14 mouse cellular contexts compared by ENCODE assay signal in genomic region chr2:115119429-115120205, GRCm38 (mm10).
DNase-seq lines count a peak whose midpoint lies in the region; ATAC-seq and TF ChIP-seq lines count a peak whose summit lies in the region.
"Had no signal": no experiment of that assay in that cellular context is flagged by ENCODE, and none has a peak within 500 bp of the region (broad histone marks: within the 10 kb centered on the region; RNA-seq: fewer than 3 reads in every experiment).

No protein-coding gene starts in this region.

- no peak overlapping the region for H3K4me3 ChIP-seq in hindbrain, postnatal 0 days (ENCODE audit: low read length)
- H3K4me3 ChIP-seq: layer of hippocampus, adult 2 months; neural tube, embryonic 13.5 days had no signal

- intact Hi-C loops in heart, postnatal 36 days (cut with DNase I), result no loop called here
- intact Hi-C loops in heart, postnatal 10 days (cut with DNase I), result no loop called here

- no peak overlapping the region for H3K9ac ChIP-seq in hindbrain, postnatal 0 days (replicated peaks; ENCODE audit: low read length)
- H3K9ac ChIP-seq: neural tube, embryonic 13.5 days had no signal

- H3K36me3 ChIP-seq in hindbrain, postnatal 0 days (ENCODE audit: insufficient read depth, low read length), result no peaks in the 10 kb centered on the region
- H3K36me3 ChIP-seq: neural tube, embryonic 13.5 days had no signal

- no peak for DNase-seq in frontal cortex, postnatal 10 days (ENCODE audit: low spot score in 2 of 2)
- DNase-seq in ZHBTc4 (ENCODE audit: low read depth, low spot score), result peak; percentile 2
- DNase-seq in hindbrain, postnatal 0 days (ENCODE audit: low spot score), result peak; percentile 5
- peak; percentile 57 to 65 for DNase-seq in lung, postnatal 4 days
- no peak for DNase-seq in urinary bladder, postnatal 4 days (ENCODE audit: low spot score in 2 of 2)
- no peak for DNase-seq in heart, postnatal 36 days
- no peak for DNase-seq in heart, postnatal 10 days
- DNase-seq: B cell, adult 2 months; cerebellum, adult 11 months; left cerebral cortex, postnatal 4 days had no signal

- peak; percentile 13; the same call in 1 of the 2 replicates for ATAC-seq in frontal cortex, adult (ENCODE audit: low TSS enrichment)
- ATAC-seq in hindbrain, postnatal 0 days, result no peak

- H3K27me3 ChIP-seq in hindbrain, postnatal 0 days (ENCODE audit: insufficient read depth, low read length), result no peaks in the 10 kb centered on the region
- H3K27me3 ChIP-seq: neural tube, embryonic 13.5 days had no signal

- H3K9me3 ChIP-seq in hindbrain, postnatal 0 days (ENCODE audit: low read length), result no peaks in the 10 kb centered on the region
- H3K9me3 ChIP-seq: neural tube, embryonic 13.5 days had no signal

- WGBS in hindbrain, postnatal 0 days, result 66% methylated on average over 9 of the region's 9 CpGs

- H3K27ac ChIP-seq in hindbrain, postnatal 0 days, result no peak overlapping the region
- H3K27ac ChIP-seq: layer of hippocampus, adult 2 months; macrophage; neural tube, embryonic 13.5 days had no signal

- H3K4me2 ChIP-seq in hindbrain, postnatal 0 days (ENCODE audit: low read depth, low read length), result no peak overlapping the region
- H3K4me2 ChIP-seq: neural tube, embryonic 13.5 days had no signal

- TF ChIP-seq CTCF in hindbrain, postnatal 0 days (IDR thresholded peaks at IDR 0.05; ENCODE audit: low read depth), result no peak

- H3K4me1 ChIP-seq in hindbrain, postnatal 0 days (ENCODE audit: insufficient read depth, low read length), result no peaks in the 10 kb centered on the region

Comparison
In these comparisons a context has a peak if more than half of its experiments do, and no peak if none do; other contexts are left out.
1. DNase-seq: peak in ZHBTc4 (single experiment), hindbrain, postnatal 0 days (single experiment) and lung, postnatal 4 days (2 of 2); none in frontal cortex, postnatal 10 days (0 of 2), urinary bladder, postnatal 4 days (0 of 2), heart, postnatal 36 days (0 of 2) and heart, postnatal 10 days (0 of 2).